Comparison of ENCODE assay signal across 11 mouse cellular contexts in genomic region chr7:83859378-83860083, GRCm38 (mm10). TPM values are rescaled to one million over a fixed set of nuclear protein-coding genes. Genes with fewer than 3 reads are reported as not detected.
DNase-seq lines count a peak whose midpoint lies in the region; ATAC-seq and TF ChIP-seq lines count a peak whose summit lies in the region.
"Had no signal": no experiment of that assay in that cellular context is flagged by ENCODE, and none has a peak within 500 bp of the region (broad histone marks: within the 10 kb centered on the region; RNA-seq: fewer than 3 reads in every experiment).

No protein-coding gene starts in this region.

- no peak overlapping the region for H3K9ac ChIP-seq in lung, postnatal 0 days (replicated peaks; ENCODE audit: low read depth)
- H3K9ac ChIP-seq: liver, embryonic 14.5 days; neural tube, embryonic 13.5 days had no signal

- no peak overlapping the region for H3K4me3 ChIP-seq in lung, postnatal 0 days (ENCODE audit: low read depth, low read length)
- H3K4me3 ChIP-seq: layer of hippocampus, adult 2 months; neural tube, embryonic 13.5 days had no signal

- no peak overlapping the region for H3K27ac ChIP-seq in lung, postnatal 0 days (ENCODE audit: low read length)
- H3K27ac ChIP-seq: layer of hippocampus, adult 2 months; liver, embryonic 14.5 days; neural tube, embryonic 13.5 days had no signal

- H3K4me2 ChIP-seq in lung, postnatal 0 days (replicated peaks; ENCODE audit: low read depth, low read length), result no peak overlapping the region
- H3K4me2 ChIP-seq: neural tube, embryonic 13.5 days had no signal

- TF ChIP-seq CTCF in lung, postnatal 0 days (IDR thresholded peaks at IDR 0.05), result no peak

- intact Hi-C loops in gastrocnemius, postnatal 36 days (cut with DNase I), result no loop called here
- intact Hi-C loops in left cerebral cortex, postnatal 4 days (cut with DNase I), result no loop called here

- H3K36me3 ChIP-seq in lung, postnatal 0 days (ENCODE audit: insufficient read depth, low read length), result no peaks in the 10 kb centered on the region
- H3K36me3 ChIP-seq: neural tube, embryonic 13.5 days had no signal

- H3K9me3 ChIP-seq in lung, postnatal 0 days (ENCODE audit: low read length), result no peaks in the 10 kb centered on the region
- H3K9me3 ChIP-seq: neural tube, embryonic 13.5 days had no signal

- peak; percentile 44 for DNase-seq in adrenal gland, postnatal 14 days
- DNase-seq in adrenal gland, adult 8-10 months, result no peak
- DNase-seq in A20 (ENCODE audit: low read depth, low spot score), result peak; percentile 56
- DNase-seq in gastrocnemius, postnatal 36 days, result peak; percentile 46 to 59
- DNase-seq in lung, postnatal 0 days (ENCODE audit: low spot score), result peak; percentile 68
- DNase-seq in cerebellum, adult 11 months, result no peak
- DNase-seq in left cerebral cortex, postnatal 4 days, result no peak
- DNase-seq in embryo, embryonic 10 days (ENCODE audit: low spot score), result no peak

- ATAC-seq in lung, postnatal 0 days, result peak; percentile 78

- TF ChIP-seq EP300 in lung, postnatal 0 days (IDR thresholded peaks at IDR 0.05), result no peak

- H3K4me1 ChIP-seq in lung, postnatal 0 days (ENCODE audit: insufficient read depth, low read depth, low read length), result no peaks in the 10 kb centered on the region
- H3K4me1 ChIP-seq: neural tube, embryonic 13.5 days had no signal

- 43% methylated on average over 4 of the region's 4 CpGs for WGBS in lung, postnatal 0 days

- H3K27me3 ChIP-seq in lung, postnatal 0 days (replicated peaks; ENCODE audit: insufficient read depth, low read length), result no peaks in the 10 kb centered on the region
- H3K27me3 ChIP-seq: neural tube, embryonic 13.5 days had no signal

RNA-seq across cellular contexts. Expression of gene Tlnrd1, which starts 24.6 kb away (rescaled TPM):
- total RNA-seq in adrenal gland, postnatal 14 days (2021), result 17.8 and 18.1 TPM in 2 replicates
- 10 to 100 TPM; 14.9 to 17.2 (median 15.9) TPM for total RNA-seq in adrenal gland, adult 8-10 months (2022)
- total RNA-seq in gastrocnemius, postnatal 36 days (2021), result 1 to 10 TPM; 2.1 to 2.6 TPM
- polyA plus RNA-seq in lung, postnatal 0 days (2015; fragmentation: Nextera tagmentation; extraction: Ambion mirVana), result 18.9 and 22.5 TPM in 2 replicates
- 10 to 100 TPM; 20.5 to 20.7 TPM for total RNA-seq in left cerebral cortex, postnatal 4 days (2021)

RNA-seq across cellular contexts. Expression of gene Mesd, which starts 24.7 kb away (rescaled TPM):
- total RNA-seq in adrenal gland, postnatal 14 days (2021), result 87.2 and 100 TPM in 2 replicates
- total RNA-seq in adrenal gland, adult 8-10 months (2022), result 100 to 1,000 TPM; 109 to 131 (median 117) TPM
- 10 to 100 TPM; 20.9 to 25.9 TPM for total RNA-seq in gastrocnemius, postnatal 36 days (2021)
- polyA plus RNA-seq in lung, postnatal 0 days (2015; fragmentation: Nextera tagmentation; extraction: Ambion mirVana), result 97.9 and 104 TPM in 2 replicates
- total RNA-seq in left cerebral cortex, postnatal 4 days (2021), result 10 to 100 TPM; 55.4 to 60.3 TPM

Comparison
In these comparisons a context has a peak if more than half of its experiments do, and no peak if none do; other contexts are left out.
1. DNase-seq: peak in adrenal gland, postnatal 14 days (single experiment), A20 (single experiment), gastrocnemius, postnatal 36 days (2 of 2) and lung, postnatal 0 days (single experiment); none in adrenal gland, adult 8-10 months (single experiment), cerebellum, adult 11 months (single experiment), left cerebral cortex, postnatal 4 days (single experiment) and embryo, embryonic 10 days (single experiment).